Mouse (Mus musculus) forebrain, embryonic 11.5 days (tissue): ENCODE data around the gene Pax2. TPM values are rescaled to one million over a fixed set of nuclear protein-coding genes. Genes with fewer than 3 reads are reported as not detected.

ENCODE experiments used
- microRNA-seq: library from miRNA; unstranded; fragments of <30 nt; microRNA quantifications from one replicate; pipeline ENCODE4, GENCODE M21; 2016; ENCODE audit not compliant: insufficient number of aligned reads
- polyA plus RNA-seq: library from polyadenylated mRNA; unstranded; fragments of >200 nt; fragmentation: Nextera tagmentation; extraction: Ambion mirVana; gene quantifications from 2 replicates; pipeline ENCODE4 v1.2.1, GENCODE M21; 2014

Gene Pax2
- polyA plus RNA-seq, 1 experiment from 2014 or later, result 0.20 TPM

Small RNAs within 50 kb of the gene (microRNA-seq; reads per million reads assigned to microRNA genes)
- not detected for gene Mir6405

Other genes with a start within 250 kb of the Pax2 start
- 0.81 and 0.84 TPM in 2 replicates for gene Sec31b, start 210.2 kb upstream of the Pax2 start, polyA plus RNA-seq
- not detected in 2 replicates for gene Gm20538, start 203.2 kb upstream of the Pax2 start, polyA plus RNA-seq
- gene Ndufb8, start 200.6 kb upstream of the Pax2 start, polyA plus RNA-seq, result 424 and 454 TPM in 2 replicates
- 33.0 and 33.3 TPM in 2 replicates for gene Hif1an, start 193.2 kb upstream of the Pax2 start, polyA plus RNA-seq
- gene Slf2, start 175.1 kb downstream of the Pax2 start, polyA plus RNA-seq, result 55.6 and 59.3 TPM in 2 replicates
- gene Sema4g, start 233.1 kb downstream of the Pax2 start, polyA plus RNA-seq, result 7.1 and 7.4 TPM in 2 replicates
- gene Twnk, start 249.6 kb downstream of the Pax2 start, polyA plus RNA-seq, result 18.4 and 19.9 TPM in 2 replicates